Mouse (Mus musculus) thymus, adult 2 months (tissue): ENCODE measurements around the gene Tnnt2.

Source experiments
- CTCF ChIP-seq: fragments of 200-500 bp; IDR thresholded peaks from 2 replicates; pipeline ENCODE4 v1.5.1; 2012; ENCODE audit warnings: mild to moderate bottlenecking, control low read depth, low read length, moderate library complexity, borderline replicate concordance; ENCODE audit not compliant: control insufficient read depth, poor library complexity, insufficient read depth; ENCODE audit errors: extremely low read depth
- POLR2A ChIP-seq: fragments of 200-500 bp; IDR thresholded peaks from 2 replicates; pipeline ENCODE4 v1.6.1; 2012; ENCODE audit warnings: mild to moderate bottlenecking, low read length, control low read depth, moderate library complexity; ENCODE audit not compliant: control insufficient read depth, poor library complexity, insufficient read depth; ENCODE audit errors: extremely low read depth

DNA sequence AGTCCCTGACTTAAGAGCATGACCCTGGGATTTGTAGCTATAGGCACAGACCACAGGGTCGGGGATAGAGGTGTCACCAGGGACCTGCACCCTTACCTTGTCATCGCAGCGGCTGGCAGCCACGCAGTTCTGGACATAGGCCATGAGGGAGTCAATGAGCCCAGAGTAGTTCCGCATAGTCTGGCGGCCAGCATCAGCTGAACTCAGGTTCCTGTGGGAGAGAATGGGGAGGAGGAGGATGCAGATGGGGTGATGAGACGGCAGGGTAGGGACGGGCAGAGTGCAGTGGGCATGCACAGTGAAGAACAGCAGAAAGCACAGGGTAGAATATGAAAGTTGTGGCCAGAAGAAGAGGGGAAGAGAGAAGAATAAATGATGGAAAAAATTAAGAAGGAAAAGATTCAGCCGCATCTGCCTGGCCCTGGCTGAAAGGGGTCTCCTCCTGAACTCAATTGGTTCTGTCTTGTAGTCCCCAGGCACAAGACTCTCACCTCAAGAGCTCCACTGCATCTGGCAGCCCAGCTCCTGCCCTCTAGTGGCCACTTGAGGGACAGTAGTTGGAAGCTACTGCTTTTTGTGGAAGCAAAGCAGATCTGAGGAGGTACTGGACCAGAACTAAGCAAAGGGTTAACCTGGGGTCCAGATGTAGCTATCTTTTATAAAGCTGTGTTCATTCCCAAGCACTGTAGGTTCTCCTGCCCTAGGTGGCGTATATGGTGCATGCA, 46.4 kb downstream of the Tnnt2 start:
- TF ChIP-seq CTCF (peak; percentile 51; the same call in 1 of the 2 replicates), POLR2A (no peak)
